In genomic region chr3:79578164-79578563, GRCm38 (mm10) we compare ENCODE assay signal across 16 mouse cellular contexts.
"Had no signal": no experiment of that assay in that cellular context is flagged by ENCODE, and none has a peak within 500 bp of the region (broad histone marks: within the 10 kb centered on the region; RNA-seq: fewer than 3 reads in every experiment).

No protein-coding gene starts in this region.

- H3K4me3 ChIP-seq: hindbrain, embryonic 12.5 days; limb, embryonic 15.5 days; midbrain, embryonic 10.5 days; myocyte; neural tube, embryonic 15.5 days had no signal

- ATAC-seq: hindbrain, embryonic 16.5 days; inflammation-experienced regulatory T-cells, adult 6 months; intestine, postnatal 0 days had no signal

- H3K27ac ChIP-seq: hindbrain, embryonic 12.5 days; limb, embryonic 15.5 days; midbrain, embryonic 10.5 days; neural tube, embryonic 15.5 days had no signal

- H3K36me3 ChIP-seq: hindbrain, embryonic 12.5 days; limb, embryonic 15.5 days; midbrain, embryonic 10.5 days; neural tube, embryonic 15.5 days had no signal

- H3K9ac ChIP-seq: hindbrain, embryonic 12.5 days; limb, embryonic 15.5 days; lung, embryonic 14.5 days; neural tube, embryonic 15.5 days had no signal

- H3K27me3 ChIP-seq: hindbrain, embryonic 12.5 days; limb, embryonic 15.5 days; neural tube, embryonic 15.5 days had no signal

- H3K9me3 ChIP-seq: hindbrain, embryonic 12.5 days; limb, embryonic 15.5 days; midbrain, embryonic 10.5 days; neural tube, embryonic 15.5 days had no signal

- H3K4me2 ChIP-seq: hindbrain, embryonic 12.5 days; limb, embryonic 15.5 days; lung, embryonic 14.5 days; neural tube, embryonic 15.5 days had no signal

- DNase-seq: layer of hippocampus, adult 9-11 months; layer of hippocampus, postnatal 36 days; lung, embryonic 14.5 days; lung, postnatal 10 days; lung, postnatal 4 days; midbrain, embryonic 14.5 days; thymus, adult 2 months; thymus, postnatal 25 days had no signal
